Mouse (Mus musculus) thymus, postnatal 0 days (tissue): ENCODE results near the gene Adgrf5. TPM values are rescaled to one million over a fixed set of nuclear protein-coding genes. Genes with fewer than 3 reads are reported as not detected.
"Not testable (repeated sequence)": the region's sequence is repeated elsewhere in the genome, so short reads cannot be mapped to it uniquely, and the experiment has no call there.

Experiments
- DNase-seq: peaks from one replicate; pipeline ENCODE4 v3.0.0-alpha.2; 2015; ENCODE audit warnings: low spot score
- polyA plus RNA-seq: library from polyadenylated mRNA; unstranded; fragments of >200 nt; fragmentation: Nextera tagmentation; extraction: Ambion mirVana; gene quantifications from 2 replicates; pipeline ENCODE4 v1.2.1, GENCODE M21; 2015

Gene Adgrf5
- 2.0 and 2.4 TPM in 2 replicates for polyA plus RNA-seq

DNA sequence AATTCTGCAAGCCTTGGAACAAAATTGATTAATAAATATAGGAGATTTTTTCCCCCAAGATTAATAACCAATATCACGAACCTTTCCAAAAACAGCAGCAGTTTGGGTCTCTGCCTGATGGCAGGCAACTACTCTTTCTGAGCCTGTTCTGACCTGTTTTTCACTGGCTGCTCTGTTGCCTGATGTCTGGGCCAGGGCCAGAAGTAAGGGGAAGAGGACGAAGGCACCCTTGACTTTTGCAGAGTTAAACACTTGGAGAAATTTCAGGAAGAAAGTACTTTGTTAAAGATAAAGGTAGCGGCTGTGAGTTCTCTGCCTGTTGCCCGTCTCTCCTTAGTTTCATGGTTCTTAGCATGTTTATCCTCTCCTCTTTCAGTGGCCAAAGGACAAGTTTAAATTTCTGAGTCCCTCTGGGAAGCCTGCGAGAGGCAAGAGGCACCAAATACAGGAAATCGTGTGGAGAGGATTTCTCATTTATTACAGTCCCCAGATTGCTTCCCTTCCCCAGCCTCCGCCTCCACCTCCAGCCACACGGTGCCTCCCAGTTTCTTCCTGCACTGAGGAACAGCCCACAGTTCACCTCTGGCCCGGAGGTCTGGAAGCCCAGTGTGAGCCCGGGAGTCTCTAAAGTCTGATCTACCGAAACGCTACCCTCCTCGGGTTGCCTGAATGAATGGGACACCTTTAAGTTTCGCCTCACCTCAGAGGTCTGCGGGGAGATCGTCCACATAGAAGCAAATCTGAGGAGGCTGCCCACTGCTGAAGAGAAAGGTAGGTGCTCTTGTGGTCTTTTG lies at the start of gene Adgrf5:
Gene Adgrf5 (plus strand): TSS at position 626 of the 794 bp plus-strand sequence.
- no peak for DNase-seq

- DNase-seq, result no peak
Observed at GRCm38 (mm10) chr17:43325986-43326671, 34.1 kb upstream of the Adgrf5 start.

DNA sequence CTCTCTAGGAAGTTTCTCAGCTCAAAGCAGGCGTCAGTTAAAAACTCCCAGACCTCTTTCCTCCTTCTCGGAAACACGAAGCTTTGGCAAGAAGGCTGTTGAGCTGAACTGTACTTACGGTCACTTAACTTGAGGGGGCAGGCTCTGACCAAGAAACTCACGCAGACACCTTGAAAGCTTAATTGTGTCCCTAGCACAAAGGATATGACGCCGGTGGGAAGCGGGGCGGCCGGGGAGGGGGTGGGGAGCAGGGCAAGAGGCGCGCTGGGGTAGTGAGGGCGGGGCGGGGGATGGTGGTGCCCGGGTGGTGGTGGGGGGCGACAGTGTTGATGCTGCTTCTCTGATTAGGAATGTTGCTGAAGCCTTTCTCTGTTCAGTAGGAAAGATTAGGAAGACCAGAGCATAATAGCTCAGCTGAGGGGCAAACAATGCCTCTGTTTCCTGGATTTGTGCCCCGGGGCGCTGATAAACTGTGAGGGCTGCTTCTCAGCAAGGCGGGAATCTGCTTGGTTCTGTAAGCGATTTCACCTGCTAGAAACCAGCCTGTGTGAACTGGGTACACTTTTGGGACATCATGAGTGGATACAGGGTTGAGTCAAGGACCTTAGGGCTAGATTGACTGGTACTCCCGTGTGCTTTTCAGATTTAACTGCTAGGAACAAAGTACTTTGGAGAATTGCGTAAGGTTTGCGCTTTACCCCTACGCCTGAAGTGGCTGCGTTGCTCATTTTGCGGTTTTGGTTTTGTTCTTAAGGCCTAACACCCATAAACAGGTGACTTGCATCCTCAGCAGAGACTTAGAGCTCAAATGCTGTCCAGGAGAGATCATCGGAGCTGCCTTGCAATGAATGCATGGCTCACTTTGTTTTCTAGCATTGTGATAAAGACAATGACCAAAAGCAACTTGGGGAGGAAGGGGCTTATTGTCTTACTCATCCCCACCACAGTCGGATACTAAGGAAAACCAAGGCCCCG lies 33.2 kb upstream of the Adgrf5 start:
- peak; percentile 38 for DNase-seq

GRCm38 (mm10) chr17:43327810-43328209 lies 32.4 kb upstream of the Adgrf5 start:
- no peak for DNase-seq

- no peak for DNase-seq
Observed at GRCm38 (mm10) chr17:43329216-43329615, 31.0 kb upstream of the Adgrf5 start.

- no peak for DNase-seq
Observed at GRCm38 (mm10) chr17:43329761-43330183, 30.5 kb upstream of the Adgrf5 start.

- DNase-seq, result no peak
Observed at GRCm38 (mm10) chr17:43332686-43333085, 27.6 kb upstream of the Adgrf5 start.

DNA sequence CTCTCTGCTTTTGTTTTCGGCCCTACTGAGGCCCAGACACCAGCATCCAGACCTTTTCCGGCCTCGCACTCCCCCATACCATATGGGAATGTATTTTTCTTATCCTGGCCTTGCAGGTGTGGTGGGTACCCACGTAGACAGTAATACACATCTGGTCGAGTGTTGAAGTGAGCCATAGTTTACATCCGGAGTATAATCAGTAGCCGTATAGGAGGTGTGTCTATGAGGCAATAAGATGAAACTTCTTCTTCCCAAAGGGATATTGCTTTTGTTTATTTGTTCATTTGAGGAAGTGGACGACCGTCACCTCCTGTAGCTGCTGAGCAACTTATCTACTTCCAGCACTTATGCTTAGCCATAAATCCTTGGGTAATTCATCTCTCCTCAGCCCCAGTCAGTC lies 26.2 kb upstream of the Adgrf5 start:
- no peak for DNase-seq

DNA sequence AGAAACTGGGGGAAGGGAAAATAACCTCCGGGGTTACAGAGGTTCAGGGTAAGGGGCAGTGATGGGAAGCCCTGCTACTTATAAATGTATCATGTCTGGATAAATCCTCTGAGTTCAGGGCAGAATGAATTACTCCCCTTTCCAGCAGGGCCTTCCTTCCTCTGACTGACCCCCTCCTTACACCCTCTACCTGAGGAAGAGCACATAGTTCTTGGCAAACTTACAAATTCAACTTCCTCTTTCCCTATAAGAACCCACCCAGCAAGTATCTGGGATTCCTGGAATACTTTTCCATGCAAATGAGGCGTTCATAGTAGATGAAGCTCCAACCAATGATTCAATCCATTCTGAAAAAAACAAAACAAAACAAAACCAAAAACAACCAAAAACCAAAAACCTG lies 22.6 kb upstream of the Adgrf5 start:
- no peak for DNase-seq

DNA sequence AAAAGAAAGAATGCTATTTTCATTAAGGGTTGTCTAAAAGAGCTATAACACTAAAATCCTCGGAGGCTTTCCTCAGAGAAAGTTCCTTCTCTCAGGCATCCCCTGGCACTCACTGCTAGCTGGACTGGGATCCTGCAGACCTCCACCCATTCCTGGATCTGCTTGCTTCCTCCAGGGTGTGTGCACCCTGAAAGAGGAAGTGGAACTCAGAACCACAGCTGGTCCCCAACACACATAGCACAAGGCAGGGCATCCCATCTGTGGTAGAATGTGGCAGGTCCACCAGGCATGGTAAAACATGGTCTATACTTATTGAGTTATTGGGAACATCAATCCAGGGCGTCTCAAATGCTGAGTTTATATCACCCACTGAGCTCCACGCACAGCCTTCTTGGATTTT lies 22.0 kb upstream of the Adgrf5 start:
- no peak for DNase-seq

GRCm38 (mm10) chr17:43346499-43346898 lies 13.8 kb upstream of the Adgrf5 start:
- DNase-seq, result not testable (repeated sequence)

DNA sequence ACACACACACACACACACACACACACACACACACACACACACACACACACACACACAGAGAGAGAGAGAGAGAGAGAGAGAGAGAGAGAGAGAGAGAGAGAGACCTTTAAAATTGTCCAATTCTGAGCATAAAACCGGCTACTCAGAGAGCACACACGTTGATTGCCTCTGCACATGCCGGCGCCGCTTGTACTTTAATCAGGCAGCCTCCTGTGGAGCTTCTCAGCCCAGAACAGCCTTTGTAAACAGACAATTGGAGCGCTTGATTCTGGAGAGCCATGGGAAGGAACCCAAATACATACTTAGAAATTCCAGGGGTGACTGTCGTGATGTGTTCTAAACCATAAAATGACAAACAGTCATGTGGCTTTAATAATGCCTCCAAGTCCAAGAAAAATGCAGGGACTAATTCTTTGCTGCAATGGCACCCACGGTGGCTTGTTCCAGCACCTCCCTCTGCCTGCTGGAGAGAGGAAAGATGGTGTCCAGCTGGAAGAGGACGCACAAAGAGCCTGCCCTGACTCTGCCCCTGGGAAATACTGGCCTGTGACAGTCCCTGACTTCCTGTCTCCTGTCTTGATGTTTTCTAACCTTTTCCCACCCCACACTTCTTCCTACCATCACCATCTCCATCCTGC lies 2.2 kb upstream of the Adgrf5 start:
- no peak for DNase-seq

GRCm38 (mm10) chr17:43361021-43361420 lies 770 bp downstream of the Adgrf5 start:
- no peak for DNase-seq

DNA sequence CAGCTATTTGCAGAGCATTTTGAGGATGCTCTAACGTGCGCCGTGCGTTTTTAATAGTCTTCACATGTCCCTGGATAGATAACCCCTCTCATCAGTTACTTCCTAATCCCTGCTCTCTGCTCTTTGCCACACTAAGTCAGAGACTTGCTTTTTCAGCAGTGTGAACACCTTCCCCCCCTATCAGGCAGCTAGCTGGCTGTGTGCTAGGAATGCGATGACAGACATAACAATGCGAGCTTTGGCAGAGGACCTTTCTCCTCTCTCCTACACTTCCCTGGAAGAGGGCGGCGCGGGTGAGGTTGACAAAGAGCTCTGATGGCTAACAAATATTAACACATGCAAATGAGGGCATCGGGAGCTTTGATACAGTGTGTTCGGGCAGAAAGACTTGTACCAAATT lies 2.1 kb downstream of the Adgrf5 start:
- no peak for DNase-seq

DNA sequence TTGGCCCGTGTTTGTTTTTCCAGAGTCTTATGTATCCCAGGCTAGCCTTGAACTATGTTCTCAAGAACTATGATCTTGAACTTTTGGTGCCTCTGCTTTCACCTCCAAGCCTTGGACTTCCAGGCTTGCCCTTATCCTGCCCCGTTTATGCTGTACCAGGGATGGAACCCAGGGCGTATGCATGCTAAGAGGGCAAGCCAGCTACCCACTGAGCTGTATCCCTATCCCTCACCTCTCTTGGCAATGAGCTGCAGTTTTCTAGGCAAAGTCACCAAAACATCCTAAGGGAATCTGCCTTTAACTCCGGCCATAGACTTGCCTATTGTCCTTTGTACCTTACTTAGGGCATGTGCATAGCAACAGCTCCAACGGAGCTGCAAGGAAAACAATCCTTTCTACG lies 2.6 kb downstream of the Adgrf5 start:
- no peak for DNase-seq

GRCm38 (mm10) chr17:43363921-43364320 lies 3.7 kb downstream of the Adgrf5 start:
- no peak for DNase-seq

GRCm38 (mm10) chr17:43365297-43365696 lies 5.0 kb downstream of the Adgrf5 start:
- no peak for DNase-seq

DNA sequence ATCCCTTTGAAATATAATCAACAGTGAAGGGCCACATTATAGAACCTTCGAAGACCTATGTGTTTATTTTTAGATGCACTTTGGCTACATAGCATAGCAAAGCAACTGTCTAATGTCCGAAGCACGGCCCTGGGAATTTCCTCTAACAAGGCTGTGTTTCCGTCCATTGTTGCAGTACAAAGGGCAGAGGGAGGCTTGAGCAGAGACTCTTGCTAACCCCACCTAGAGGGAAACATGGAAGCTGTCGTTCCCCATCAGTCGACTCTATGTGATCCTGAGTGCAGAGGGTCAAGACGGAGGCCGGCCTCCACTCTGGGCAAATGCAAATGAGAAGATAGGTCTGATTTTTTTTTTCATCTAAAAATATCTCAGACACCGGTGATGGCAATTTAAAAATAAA lies 6.2 kb downstream of the Adgrf5 start:
- no peak for DNase-seq

DNA sequence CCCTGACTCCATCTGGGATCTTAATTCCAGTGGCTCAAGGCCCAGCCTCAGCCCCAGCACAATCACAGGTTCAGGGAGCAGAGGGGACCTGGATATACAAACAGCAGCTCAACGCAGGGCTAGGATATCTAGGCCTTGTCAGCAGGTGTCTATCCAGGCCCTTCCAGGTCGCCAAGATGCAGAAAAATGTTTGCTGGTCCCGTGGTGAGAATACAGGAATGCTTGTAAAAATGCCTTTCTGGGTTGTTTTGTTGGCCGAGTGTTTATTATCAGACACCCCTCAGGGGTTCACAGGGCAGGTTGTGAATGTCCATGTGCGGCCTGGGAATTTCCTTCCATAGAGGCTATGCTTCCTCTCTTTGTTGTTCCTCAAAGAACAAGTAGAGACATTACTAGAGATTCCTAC lies 7.9 kb downstream of the Adgrf5 start:
- DNase-seq, result no peak

DNA sequence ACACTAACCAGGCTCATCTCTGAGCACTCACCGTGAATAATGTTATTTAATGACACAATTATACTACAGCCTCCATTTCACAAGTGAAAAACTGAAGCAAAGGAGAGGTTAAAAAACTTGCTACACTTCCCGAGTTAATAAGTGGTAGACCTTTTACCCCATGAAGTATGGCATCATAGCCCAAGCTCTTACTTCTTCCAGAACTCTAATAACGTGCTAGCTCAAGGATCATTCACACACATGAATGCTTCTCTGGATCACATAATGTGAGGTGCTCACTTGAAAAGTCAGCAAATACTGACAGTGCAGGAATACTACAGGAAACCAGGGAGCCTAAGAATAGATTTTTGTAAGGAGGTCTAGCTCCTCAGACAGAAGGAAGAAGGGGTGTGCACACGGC lies 12.4 kb downstream of the Adgrf5 start:
- no peak for DNase-seq

DNA sequence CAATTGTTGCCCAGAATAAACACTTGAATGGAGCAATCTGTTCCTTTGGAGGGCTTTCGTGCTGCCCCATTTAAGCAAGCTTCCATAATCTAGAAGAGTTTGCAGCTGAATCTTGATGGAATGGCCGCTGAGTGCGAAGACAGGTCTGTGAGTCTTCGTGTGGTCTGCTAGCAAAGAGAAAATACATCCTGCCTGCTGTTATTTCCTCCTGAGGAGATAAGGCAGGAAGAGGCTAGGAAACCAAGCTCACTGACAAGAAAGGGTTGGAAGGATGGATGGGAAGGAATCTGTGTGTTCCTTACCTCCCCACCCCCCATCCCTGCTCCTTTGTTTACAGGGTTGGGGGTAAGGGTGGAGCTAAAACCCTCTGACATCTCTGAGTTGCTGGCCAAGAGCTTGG lies 13.8 kb downstream of the Adgrf5 start:
- DNase-seq, result no peak
